Mouse (Mus musculus) midbrain, embryonic 10.5 days (tissue): ENCODE data around the gene Map2k1. TPM values are rescaled to one million over a fixed set of nuclear protein-coding genes. Genes with fewer than 3 reads are reported as not detected.

Source experiments
- DNase-seq: peaks from one replicate; pipeline ENCODE4 v3.0.0-alpha.2; 2017; ENCODE audit warnings: low spot score
- H3K27ac ChIP-seq: fragments of 300-500 bp; sonication (generic); replicated peaks from 2 replicates; pipeline ENCODE4 v1.5.1; 2016; ENCODE audit warnings: mild to moderate bottlenecking
- H3K27me3 ChIP-seq: fragments of 300-500 bp; sonication (generic); 2 replicates; pipeline ENCODE4 v1.6.1; 2016; ENCODE audit warnings: low read depth, mild to moderate bottlenecking; ENCODE audit not compliant: poor library complexity, severe bottlenecking
- H3K36me3 ChIP-seq: fragments of 300-500 bp; sonication (generic); 2 replicates; pipeline ENCODE4 v1.6.1; 2016; ENCODE audit warnings: mild to moderate bottlenecking, moderate library complexity
- H3K4me1 ChIP-seq: fragments of 300-500 bp; sonication (generic); 2 replicates; pipeline ENCODE4 v1.6.1; 2016
- H3K4me3 ChIP-seq: fragments of 300-500 bp; sonication (generic); 2 replicates; pipeline ENCODE4 v1.5.1; 2016; ENCODE audit warnings: mild to moderate bottlenecking, moderate library complexity
- H3K9me3 ChIP-seq: fragments of 300-500 bp; sonication (generic); replicated peaks from 2 replicates; pipeline ENCODE4 v1.6.1; 2016; ENCODE audit warnings: mild to moderate bottlenecking
- WGBS: fragments of 180-500 bp; shearing (Covaris S2); methylation state at CpG from one replicate; pipeline ENCODE4 v1.1.7; 2016; 5-methylcytosine and 5-hydroxymethylcytosine counted together
- polyA plus RNA-seq: library from polyadenylated mRNA; unstranded; fragments of >200 nt; fragmentation: Nextera tagmentation; extraction: Ambion mirVana; gene quantifications from 2 replicates; pipeline ENCODE4 v1.2.1, GENCODE M21; 2016

The Map2k1 gene
- polyA plus RNA-seq, 1 experiment from 2014 or later = 86.7 TPM

GRCm38 (mm10) chr9:64240116-64240515 lies 13.3 kb downstream of the Map2k1 start:
- Histone ChIP-seq H3K36me3 (peaks cover 14% of the 10 kb centered on the region), H3K27ac (no peak overlapping the region), H3K4me3 (no peak overlapping the region), H3K9me3 (no peaks in the 10 kb centered on the region), H3K4me1 (peaks cover 27% of the 10 kb centered on the region), H3K27me3 (no peaks in the 10 kb centered on the region)
- DNase-seq = no peak
- 59% methylated on average over 2 of the region's 2 CpGs for WGBS

GRCm38 (mm10) chr9:64236056-64236455 lies 17.4 kb downstream of the Map2k1 start:
- DNase-seq = no peak
- Histone ChIP-seq H3K4me3 (no peak overlapping the region), H3K27ac (no peak overlapping the region), H3K4me1 (peaks cover 14% of the 10 kb centered on the region), H3K36me3 (peaks cover 21% of the 10 kb centered on the region), H3K9me3 (no peaks in the 10 kb centered on the region), H3K27me3 (no peaks in the 10 kb centered on the region)
- WGBS = 98% methylated on average over 7 of the region's 7 CpGs

- DNase-seq = no peak
- Histone ChIP-seq H3K4me1 (peaks cover 7% of the 10 kb centered on the region; the same call in 1 of the 2 replicates), H3K4me3 (no peak within 1 kb of the TSS), H3K27ac (no peak within 1 kb of the TSS), H3K27me3 (no peaks in the 10 kb centered on the region), H3K36me3 (peaks cover 21% of the 10 kb centered on the region), H3K9me3 (no peaks in the 10 kb centered on the region)
- WGBS = 94% methylated on average over 8 of the region's 8 CpGs
Measured at GRCm38 (mm10) chr9:64234768-64235435, 18.5 kb downstream of the Map2k1 start, which contains the start of gene Uchl4. TSS of gene Uchl4 (plus strand) at chr9:64235201.

GRCm38 (mm10) chr9:64233656-64234055 lies 19.8 kb downstream of the Map2k1 start:
- DNase-seq = no peak
- Histone ChIP-seq H3K9me3 (no peaks in the 10 kb centered on the region), H3K36me3 (peaks cover 17% of the 10 kb centered on the region), H3K4me3 (no peak overlapping the region), H3K27me3 (no peaks in the 10 kb centered on the region), H3K27ac (no peak overlapping the region), H3K4me1 (peaks cover 11% of the 10 kb centered on the region; the same call in 1 of the 2 replicates)
- 83% methylated on average over 5 of the region's 5 CpGs for WGBS

GRCm38 (mm10) chr9:64232257-64232957 lies 21.0 kb downstream of the Map2k1 start:
- DNase-seq = no peak
- H3K36me3 ChIP-seq = peaks cover 17% of the 10 kb centered on the region
- H3K9me3 ChIP-seq = no peaks in the 10 kb centered on the region
- no peaks in the 10 kb centered on the region for H3K27me3 ChIP-seq
- 87% methylated on average over 9 of the region's 9 CpGs for WGBS
- H3K27ac ChIP-seq = peak overlapping the region; percentile 33; the same call in 1 of the 2 replicates
- H3K4me1 ChIP-seq = peaks cover 11% of the 10 kb centered on the region; the same call in 1 of the 2 replicates
- no peak overlapping the region for H3K4me3 ChIP-seq

- Histone ChIP-seq H3K36me3 (peaks cover 17% of the 10 kb centered on the region), H3K4me3 (no peak overlapping the region), H3K27me3 (no peaks in the 10 kb centered on the region), H3K27ac (peak overlapping the region; percentile 33; the same call in 1 of the 2 replicates), H3K4me1 (peaks cover 11% of the 10 kb centered on the region; the same call in 1 of the 2 replicates), H3K9me3 (no peaks in the 10 kb centered on the region)
- no peak for DNase-seq
- 83% methylated on average over 3 of the region's 3 CpGs for WGBS
Measured at GRCm38 (mm10) chr9:64231674-64232073, 21.8 kb downstream of the Map2k1 start.

GRCm38 (mm10) chr9:64231171-64231570 lies 22.3 kb downstream of the Map2k1 start:
- H3K36me3 ChIP-seq = peaks cover 15% of the 10 kb centered on the region
- peaks cover 11% of the 10 kb centered on the region; the same call in 1 of the 2 replicates for H3K4me1 ChIP-seq
- H3K27me3 ChIP-seq = no peaks in the 10 kb centered on the region
- DNase-seq = no peak
- no peaks in the 10 kb centered on the region for H3K9me3 ChIP-seq
- no peak overlapping the region for H3K4me3 ChIP-seq
- no peak overlapping the region for H3K27ac ChIP-seq
- WGBS = 82% methylated on average over 5 of the region's 5 CpGs

GRCm38 (mm10) chr9:64228972-64229371 lies 24.5 kb downstream of the Map2k1 start:
- no peak for DNase-seq
- H3K27ac ChIP-seq = no peak overlapping the region

GRCm38 (mm10) chr9:64227736-64228135 lies 25.7 kb downstream of the Map2k1 start:
- DNase-seq = no peak
- H3K9me3 ChIP-seq = no peaks in the 10 kb centered on the region
- 87% methylated on average over 12 of the region's 12 CpGs for WGBS
- H3K36me3 ChIP-seq = 0 out of 2 replicates have a peak, but pooled peaks cover 6% of the 10 kb centered on the region
- H3K4me1 ChIP-seq = peaks cover 8% of the 10 kb centered on the region; the same call in 1 of the 2 replicates
- no peak overlapping the region for H3K27ac ChIP-seq
- H3K27me3 ChIP-seq = no peaks in the 10 kb centered on the region
- H3K4me3 ChIP-seq = no peak overlapping the region

More at GRCm38 (mm10) chr9:64228972-64229371, 24.5 kb downstream of the Map2k1 start:
- H3K4me1 ChIP-seq = peaks cover 11% of the 10 kb centered on the region; the same call in 1 of the 2 replicates
- 0 out of 2 replicates have a peak, but pooled peaks cover 6% of the 10 kb centered on the region for H3K36me3 ChIP-seq
- H3K4me3 ChIP-seq = no peak overlapping the region
- no peaks in the 10 kb centered on the region for H3K9me3 ChIP-seq
- no peaks in the 10 kb centered on the region for H3K27me3 ChIP-seq

- Histone ChIP-seq H3K4me1 (peaks cover 14% of the 10 kb centered on the region; the same call in 1 of the 2 replicates), H3K27me3 (no peaks in the 10 kb centered on the region), H3K4me3 (no peak overlapping the region), H3K27ac (no peak overlapping the region), H3K36me3 (0 out of 2 replicates have a peak, but pooled peaks cover 6% of the 10 kb centered on the region), H3K9me3 (no peaks in the 10 kb centered on the region)
- DNase-seq = no peak
Measured at GRCm38 (mm10) chr9:64225805-64226204, 27.6 kb downstream of the Map2k1 start.

- Histone ChIP-seq H3K4me3 (no peak overlapping the region), H3K27ac (no peak overlapping the region), H3K27me3 (no peaks in the 10 kb centered on the region), H3K36me3 (0 out of 2 replicates have a peak, but pooled peaks cover 6% of the 10 kb centered on the region), H3K4me1 (peaks cover 22% of the 10 kb centered on the region), H3K9me3 (no peaks in the 10 kb centered on the region)
- DNase-seq = no peak
- WGBS = 77% methylated on average over 2 of the region's 2 CpGs
Measured at GRCm38 (mm10) chr9:64222098-64222497, 31.3 kb downstream of the Map2k1 start.

GRCm38 (mm10) chr9:64221480-64221879 lies 32.0 kb downstream of the Map2k1 start:
- 0 out of 2 replicates have a peak, but pooled peaks cover 6% of the 10 kb centered on the region for H3K36me3 ChIP-seq
- no peaks in the 10 kb centered on the region for H3K27me3 ChIP-seq
- H3K4me1 ChIP-seq = peaks cover 22% of the 10 kb centered on the region
- DNase-seq = no peak
- whole genome bisulfite sequencing = 76% methylated on average over 4 of the region's 4 CpGs
- H3K9me3 ChIP-seq = no peaks in the 10 kb centered on the region
- H3K4me3 ChIP-seq = no peak overlapping the region
- no peak overlapping the region for H3K27ac ChIP-seq

- no peak overlapping the region for H3K27ac ChIP-seq
- no peak for DNase-seq
- 62% methylated on average over 1 of the region's 1 CpGs for WGBS
Measured at GRCm38 (mm10) chr9:64220603-64221002, 32.8 kb downstream of the Map2k1 start.

More at GRCm38 (mm10) chr9:64220603-64221002, 32.8 kb downstream of the Map2k1 start:
- Histone ChIP-seq H3K36me3 (0 out of 2 replicates have a peak, but pooled peaks cover 6% of the 10 kb centered on the region), H3K9me3 (no peaks in the 10 kb centered on the region), H3K4me1 (peaks cover 22% of the 10 kb centered on the region), H3K27me3 (no peaks in the 10 kb centered on the region), H3K4me3 (no peak overlapping the region)
